Mouse (Mus musculus) E14TG2a.4 (cell line): ENCODE measurements around the gene Sugct.

Experiments used
- H3K27me3 ChIP-seq: 2 replicates; pipeline ENCODE4 v1.6.1; 2014; ENCODE audit warnings: low read length, control low read depth; ENCODE audit not compliant: insufficient read depth
- H3K36me3 ChIP-seq: 2 replicates; pipeline ENCODE4 v1.6.1; 2014; ENCODE audit warnings: low read length, control low read depth; ENCODE audit not compliant: insufficient read depth
- H3K4me1 ChIP-seq: replicated peaks from 2 replicates; pipeline ENCODE4 v1.6.1; 2014; ENCODE audit warnings: low read depth, low read length, control low read depth
- H3K4me3 ChIP-seq: replicated peaks from 2 replicates; pipeline ENCODE4 v1.5.1; 2014; ENCODE audit warnings: mild to moderate bottlenecking, low read length
- H3K9me3 ChIP-seq: 2 replicates; pipeline ENCODE4 v1.6.1; 2014; ENCODE audit warnings: low read length, control low read depth
- CTCF ChIP-seq: conservative IDR thresholded peaks from 2 replicates; pipeline ENCODE4 v1.5.1; 2014; ENCODE audit warnings: low read length
- NANOG ChIP-seq: IDR thresholded peaks from 2 replicates; pipeline ENCODE4 v1.6.1; 2014; ENCODE audit warnings: borderline replicate concordance, low read length, mixed read lengths
- POU5F1 ChIP-seq: IDR thresholded peaks from 2 replicates; pipeline ENCODE4 v1.6.1; 2014; ENCODE audit warnings: low read length, borderline replicate concordance

Sugct gene

GRCm38 (mm10) chr13:17165917-17166316 is 529.4 kb downstream of the Sugct start:
- H3K4me1 ChIP-seq, result no peaks in the 10 kb centered on the region
- no peak overlapping the region for H3K4me3 ChIP-seq
- no peaks in the 10 kb centered on the region for H3K27me3 ChIP-seq
- TF ChIP-seq POU5F1 (no peak), CTCF (no peak), NANOG (no peak)
- no peaks in the 10 kb centered on the region for H3K36me3 ChIP-seq
- H3K9me3 ChIP-seq, result peaks cover 4% of the 10 kb centered on the region

- Histone ChIP-seq H3K36me3 (no peaks in the 10 kb centered on the region), H3K27me3 (no peaks in the 10 kb centered on the region), H3K4me3 (no peak overlapping the region), H3K4me1 (no peaks in the 10 kb centered on the region), H3K9me3 (peaks cover 4% of the 10 kb centered on the region)
- TF ChIP-seq CTCF (no peak), POU5F1 (no peak), NANOG (no peak)
Observed at GRCm38 (mm10) chr13:17164721-17165120, 530.6 kb downstream of the Sugct start.

- no peak for TF ChIP-seq CTCF
- TF ChIP-seq NANOG, result no peak
- TF ChIP-seq POU5F1, result no peak
- Histone ChIP-seq H3K9me3 (no peaks in the 10 kb centered on the region), H3K4me1 (no peaks in the 10 kb centered on the region), H3K4me3 (no peak overlapping the region), H3K27me3 (no peaks in the 10 kb centered on the region), H3K36me3 (no peaks in the 10 kb centered on the region)
Observed at GRCm38 (mm10) chr13:17146441-17146992, 548.8 kb downstream of the Sugct start.

GRCm38 (mm10) chr13:17116073-17116472 is 579.3 kb downstream of the Sugct start:
- no peaks in the 10 kb centered on the region for H3K27me3 ChIP-seq
- H3K36me3 ChIP-seq, result no peaks in the 10 kb centered on the region
- TF ChIP-seq CTCF (no peak), NANOG (no peak), POU5F1 (no peak)
- no peaks in the 10 kb centered on the region for H3K9me3 ChIP-seq
- no peak overlapping the region for H3K4me3 ChIP-seq
- no peaks in the 10 kb centered on the region for H3K4me1 ChIP-seq

GRCm38 (mm10) chr13:17102372-17102771 is 593.0 kb downstream of the Sugct start:
- H3K4me1 ChIP-seq, result no peaks in the 10 kb centered on the region
- no peaks in the 10 kb centered on the region for H3K9me3 ChIP-seq
- H3K4me3 ChIP-seq, result no peak overlapping the region
- TF ChIP-seq CTCF (no peak), NANOG (no peak), POU5F1 (no peak)
- H3K36me3 ChIP-seq, result no peaks in the 10 kb centered on the region
- no peaks in the 10 kb centered on the region for H3K27me3 ChIP-seq

- Histone ChIP-seq H3K9me3 (no peaks in the 10 kb centered on the region), H3K4me1 (no peaks in the 10 kb centered on the region), H3K4me3 (no peak overlapping the region), H3K36me3 (no peaks in the 10 kb centered on the region), H3K27me3 (no peaks in the 10 kb centered on the region)
- TF ChIP-seq CTCF, result no peak
Observed at GRCm38 (mm10) chr13:17086547-17086946, 608.8 kb downstream of the Sugct start.

- no peaks in the 10 kb centered on the region for H3K4me1 ChIP-seq
- no peak for TF ChIP-seq NANOG
- TF ChIP-seq POU5F1, result no peak
- TF ChIP-seq CTCF, result no peak
- no peaks in the 10 kb centered on the region for H3K9me3 ChIP-seq
- no peaks in the 10 kb centered on the region for H3K36me3 ChIP-seq
- H3K27me3 ChIP-seq, result no peaks in the 10 kb centered on the region
- no peak overlapping the region for H3K4me3 ChIP-seq
Observed at GRCm38 (mm10) chr13:17086146-17086545, 609.2 kb downstream of the Sugct start.

GRCm38 (mm10) chr13:17084946-17085852 is 610.2 kb downstream of the Sugct start:
- no peak for TF ChIP-seq POU5F1
- TF ChIP-seq NANOG, result no peak
- no peak for TF ChIP-seq CTCF
- Histone ChIP-seq H3K27me3 (no peaks in the 10 kb centered on the region), H3K4me1 (no peaks in the 10 kb centered on the region), H3K4me3 (no peak overlapping the region), H3K9me3 (no peaks in the 10 kb centered on the region), H3K36me3 (no peaks in the 10 kb centered on the region)
